Mouse (Mus musculus) thymus, postnatal 0 days (tissue): ENCODE measurements at regions not wholly inside any gene's neighbourhood (a gene's known extent, or its start where the extent isn't known, plus 50 kb on each side); places are given as distances from the start of the nearest gene placed in this dataset.

Source experiments
- DNase-seq: peaks from one replicate; pipeline ENCODE4 v3.0.0-alpha.2; 2015; ENCODE audit warnings: low spot score

DNA sequence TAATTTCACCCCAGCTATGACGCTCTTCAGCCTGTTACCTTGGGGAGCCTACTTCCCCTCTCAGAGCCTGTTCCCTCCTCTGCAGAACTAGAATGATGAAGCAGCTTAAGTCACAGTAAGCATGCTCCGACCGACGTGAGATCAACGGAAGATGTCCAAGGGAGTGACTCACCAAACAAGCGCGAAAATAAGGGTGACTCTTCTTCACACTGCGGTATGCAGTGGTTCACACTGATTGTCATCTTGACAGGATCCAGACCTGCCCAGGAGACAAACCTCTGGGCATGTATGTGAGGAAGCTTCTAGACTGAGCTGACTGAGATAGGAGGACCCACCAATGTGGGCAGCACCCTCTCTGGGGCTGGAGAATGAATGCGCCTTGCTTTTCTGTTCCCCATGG lies 116.3 kb upstream of the Tpm1 start:
- no peak for DNase-seq

DNA sequence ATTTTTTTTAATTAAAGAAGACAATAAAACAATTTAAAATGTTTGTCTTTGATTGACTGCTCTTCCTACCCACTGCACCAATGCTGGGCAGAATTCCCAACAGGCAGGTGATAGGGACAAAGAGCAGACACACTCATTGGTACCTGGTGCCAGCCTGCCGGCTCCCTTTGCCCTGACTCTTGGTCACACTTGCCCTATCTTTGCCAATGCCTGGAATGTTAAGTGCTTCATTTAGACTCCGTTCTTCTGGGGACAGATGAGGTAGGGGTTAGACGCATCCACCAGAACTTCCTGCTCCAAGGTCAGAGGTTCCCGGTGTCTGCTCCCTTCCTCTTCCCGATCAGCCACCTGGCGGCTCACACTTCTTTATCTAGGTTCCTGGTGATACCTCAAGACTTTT lies 114.5 kb upstream of the Tpm1 start:
- DNase-seq, result no peak

DNA sequence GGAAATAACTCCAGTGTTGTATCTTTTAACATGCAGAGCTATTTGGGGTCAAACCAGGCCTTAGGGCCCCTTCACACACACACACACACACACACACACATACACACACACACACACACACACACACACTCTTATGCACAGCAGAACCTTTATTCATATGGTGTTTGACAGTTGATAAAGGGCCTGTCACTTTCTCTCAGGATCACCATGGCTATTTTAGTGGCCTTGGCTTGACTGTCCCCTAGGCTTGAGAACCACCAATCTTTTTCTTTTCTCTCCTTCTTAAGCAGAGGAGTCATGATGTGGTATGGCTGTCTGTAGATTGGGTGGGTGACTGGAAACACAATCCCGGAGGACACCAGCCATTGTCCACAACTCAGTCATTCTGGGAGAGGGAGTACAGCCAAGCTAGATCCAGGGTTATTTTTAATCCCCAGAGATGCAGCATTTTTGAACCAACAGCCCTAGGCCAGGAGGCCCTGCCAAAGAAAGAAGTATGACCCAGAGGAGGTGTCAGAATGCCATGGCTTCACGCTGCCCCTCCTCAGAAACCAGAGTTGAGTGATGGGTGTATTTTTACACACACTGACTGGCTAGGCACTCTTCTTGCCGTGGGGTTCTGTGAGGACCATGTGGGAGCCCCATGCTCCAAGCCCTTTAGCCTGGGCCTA lies 111.7 kb upstream of the Tpm1 start:
- DNase-seq, result no peak

DNA sequence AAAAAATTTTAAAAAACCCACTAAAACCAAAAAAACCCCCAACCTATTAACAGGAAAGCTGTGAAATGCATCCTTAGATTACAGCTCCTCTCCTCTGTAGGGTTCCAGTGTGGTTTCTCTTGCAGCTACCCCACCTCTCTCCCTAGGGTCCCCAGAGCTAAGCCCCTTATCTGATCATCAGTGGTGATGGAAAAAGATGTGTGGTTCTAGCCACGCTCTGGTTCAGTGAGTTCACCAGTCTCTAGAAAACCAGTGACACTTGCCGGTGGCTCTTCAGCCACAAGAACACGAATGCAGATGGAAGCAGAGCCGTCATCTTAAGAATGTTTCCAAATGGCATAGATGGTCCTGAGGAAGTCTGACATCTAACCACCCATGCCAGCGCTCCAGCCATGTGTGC lies 111.1 kb upstream of the Tpm1 start:
- DNase-seq, result peak; percentile 34

DNA sequence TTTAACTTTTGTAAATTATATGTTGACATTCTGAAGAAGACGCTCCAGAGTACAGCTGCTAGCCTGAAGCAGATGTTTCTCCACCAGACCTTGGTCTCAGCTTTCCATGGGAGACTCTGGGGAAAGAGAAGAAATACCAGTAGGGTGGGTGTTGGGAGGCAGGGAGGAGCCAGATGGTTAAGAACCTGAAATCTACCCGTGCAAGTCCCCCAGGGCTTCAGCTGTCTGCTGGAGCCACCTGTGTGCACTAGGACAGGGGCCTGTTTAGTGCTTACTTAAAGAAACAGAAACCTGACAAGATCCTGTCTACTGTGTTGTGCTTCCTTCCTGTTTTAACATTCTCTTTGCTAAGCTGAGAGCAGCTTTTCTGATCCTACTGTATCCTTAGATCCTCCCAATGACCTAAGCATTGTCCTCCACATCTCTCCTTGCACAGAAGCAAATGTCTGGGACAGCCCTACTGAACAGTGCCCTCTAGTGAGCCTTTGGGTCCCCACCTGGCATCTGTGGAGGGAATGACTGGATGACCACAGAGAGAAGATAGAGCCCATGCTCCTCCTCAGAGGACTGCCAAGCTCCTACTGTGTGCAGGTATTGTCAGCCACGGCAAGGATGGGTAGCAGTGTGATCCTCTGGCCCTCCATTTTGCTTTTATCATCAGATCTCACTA lies 107.5 kb upstream of the Tpm1 start:
- DNase-seq, result peak; percentile 26

DNA sequence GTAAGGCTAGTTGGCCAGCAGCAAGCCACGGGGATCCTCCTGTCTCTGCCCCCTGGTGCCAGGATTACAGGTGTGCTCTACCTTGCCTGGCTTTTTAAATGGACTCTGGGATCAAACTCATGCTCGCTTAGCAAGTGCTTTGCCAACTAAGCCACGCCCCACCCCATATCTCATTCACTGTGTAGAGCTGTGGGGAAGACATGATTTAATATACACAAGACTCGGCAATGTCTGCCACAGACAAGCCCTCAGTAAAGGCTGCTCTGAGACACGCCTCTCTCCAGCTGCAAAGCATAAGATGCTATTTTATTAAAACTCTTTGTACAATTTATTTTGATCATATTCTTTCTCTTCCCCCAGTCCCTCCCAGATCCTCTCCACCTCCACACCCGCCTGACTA lies 104.9 kb upstream of the Tpm1 start:
- DNase-seq, result no peak

DNA sequence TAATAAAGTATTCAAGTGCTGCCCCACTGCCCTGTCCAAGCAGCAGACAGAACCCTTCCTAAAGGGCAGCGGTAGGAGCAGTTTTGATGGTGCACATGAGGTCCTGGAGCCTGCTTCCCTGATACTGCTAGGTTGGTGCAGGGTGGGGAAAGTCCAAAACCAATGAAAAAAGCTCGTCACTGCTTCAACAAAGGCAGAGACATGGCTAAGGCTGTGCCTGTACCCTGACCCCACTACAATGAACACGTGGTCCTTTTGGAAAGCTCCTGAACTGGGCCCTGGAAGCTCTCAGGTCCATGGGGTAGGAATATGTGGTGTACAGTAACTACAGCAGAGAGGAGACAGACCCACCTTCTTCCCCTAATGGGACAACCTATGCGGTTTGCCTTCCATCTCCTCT lies 104.1 kb upstream of the Tpm1 start:
- DNase-seq, result no peak

DNA sequence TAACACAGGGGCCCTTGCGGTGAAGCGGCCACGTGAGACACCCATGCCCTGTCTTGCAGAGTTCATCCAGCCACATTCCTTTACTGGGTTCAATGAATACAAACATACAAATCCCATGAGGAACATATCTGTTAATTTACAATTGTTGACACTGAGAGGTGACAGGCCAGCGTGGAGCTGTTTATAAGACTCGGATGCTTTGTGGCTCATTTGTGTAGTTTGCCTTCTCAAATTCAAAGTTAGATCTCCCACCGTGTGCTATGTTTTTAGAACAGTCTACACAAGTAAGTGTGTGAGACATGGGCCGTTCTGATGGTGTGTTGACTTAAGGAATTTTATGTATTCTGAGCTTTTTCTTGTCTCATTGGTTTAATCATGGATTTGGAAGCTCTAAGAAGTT lies 98.5 kb upstream of the Tpm1 start:
- no peak for DNase-seq

DNA sequence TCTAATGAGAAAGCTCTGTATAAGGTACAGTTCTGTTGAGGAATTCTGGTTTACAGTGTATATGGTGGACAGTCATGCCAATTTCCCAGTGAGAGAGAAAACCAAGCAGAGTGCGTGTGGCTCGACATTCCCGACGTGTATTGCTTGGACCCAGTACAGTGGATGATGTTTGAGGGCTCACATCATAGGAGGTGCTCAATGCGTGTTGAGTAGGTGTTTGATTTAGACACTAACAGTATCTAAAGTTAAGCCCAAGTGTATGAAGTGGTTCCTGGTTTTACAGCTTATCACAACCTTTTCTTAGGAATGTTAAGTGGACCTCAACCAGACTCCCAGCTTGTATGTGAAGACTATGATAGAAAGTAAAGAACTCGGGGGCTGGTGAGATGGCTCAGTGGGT lies 96.2 kb upstream of the Tpm1 start:
- no peak for DNase-seq

DNA sequence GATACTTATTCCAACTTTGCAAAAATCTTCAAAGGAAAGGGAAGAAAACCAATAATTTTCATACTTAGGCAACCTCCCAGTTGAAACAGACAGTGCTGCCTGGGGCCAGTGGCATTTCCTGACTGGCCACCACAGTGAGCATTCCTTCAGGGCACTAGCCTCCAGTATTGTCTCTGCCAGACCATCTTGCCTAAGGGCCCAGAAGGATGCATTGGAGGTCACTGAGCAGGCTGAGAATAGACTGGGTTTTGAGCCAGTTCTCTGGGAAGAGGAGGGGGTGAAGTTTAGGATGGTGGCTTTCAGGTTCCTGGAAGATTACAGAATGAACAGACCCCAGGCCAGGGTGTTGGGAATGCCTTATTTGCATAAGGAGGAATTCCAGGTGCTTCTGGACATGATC lies 95.3 kb upstream of the Tpm1 start:
- no peak for DNase-seq

DNA sequence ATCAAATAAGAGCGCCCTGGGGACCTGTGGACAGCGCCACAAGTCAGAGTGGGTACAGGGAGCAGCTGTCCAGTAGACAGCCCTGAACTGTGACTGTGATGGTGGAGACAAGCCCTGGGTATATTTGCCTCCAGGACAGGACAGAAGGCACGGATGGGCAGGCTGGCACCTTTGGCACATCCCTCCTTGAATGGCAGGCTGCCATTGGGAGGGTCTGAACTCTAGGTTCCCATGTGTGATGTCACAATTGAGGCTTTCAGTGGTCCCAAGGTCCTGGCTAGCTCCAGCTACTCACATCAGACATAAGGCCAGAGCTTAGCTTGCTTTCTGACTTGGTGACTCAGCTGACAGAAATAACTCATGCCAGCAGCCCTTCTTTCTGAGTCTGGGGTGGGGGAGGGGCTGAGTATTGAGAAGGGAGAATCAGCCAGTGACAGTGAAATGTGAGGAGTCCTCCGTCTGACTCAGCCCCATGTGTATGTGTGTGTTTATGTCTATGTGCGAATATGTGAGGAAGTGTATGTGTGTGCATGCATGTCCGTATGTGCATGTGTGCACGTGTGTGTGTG lies 91.2 kb upstream of the Tpm1 start:
- DNase-seq, result no peak

DNA sequence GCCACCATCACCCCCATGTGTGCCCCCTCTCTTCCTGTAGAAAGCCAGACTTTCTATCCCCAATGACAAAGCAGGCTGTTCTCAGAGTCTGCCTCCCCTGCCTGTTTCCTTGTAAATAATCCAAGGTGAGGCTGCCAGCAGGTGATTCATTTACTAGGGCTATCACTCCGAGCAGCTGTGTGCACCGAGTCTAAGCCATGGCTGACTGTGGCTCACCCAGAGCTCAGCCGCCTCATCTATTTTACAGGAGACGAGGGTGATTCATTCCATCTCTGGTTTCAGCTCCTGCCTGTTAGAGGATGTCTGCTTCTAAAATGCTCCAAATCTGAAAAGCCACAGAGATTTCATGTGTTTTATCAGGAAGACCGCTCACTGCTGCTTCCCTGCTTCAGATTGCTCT lies 88.5 kb upstream of the Tpm1 start:
- no peak for DNase-seq

DNA sequence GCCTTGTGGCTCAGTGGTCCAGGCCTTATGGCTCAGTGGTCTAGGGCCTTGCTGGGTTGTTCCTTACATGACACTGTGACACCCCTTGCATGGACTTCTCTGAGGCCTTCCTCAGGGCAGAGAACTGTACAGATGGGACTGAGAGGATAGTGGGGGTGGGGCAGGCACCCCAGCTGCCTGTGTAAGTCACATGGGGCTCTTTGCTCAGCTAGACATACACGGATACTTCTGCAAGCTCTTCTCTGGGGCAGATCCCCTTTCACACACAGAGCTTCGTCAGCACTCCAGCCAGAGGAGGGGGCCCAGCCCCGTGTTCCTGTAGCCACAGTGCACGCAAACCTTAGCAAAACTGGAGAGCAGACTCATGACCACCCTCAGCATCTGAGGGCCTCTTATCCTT lies 87.9 kb upstream of the Tpm1 start:
- no peak for DNase-seq

DNA sequence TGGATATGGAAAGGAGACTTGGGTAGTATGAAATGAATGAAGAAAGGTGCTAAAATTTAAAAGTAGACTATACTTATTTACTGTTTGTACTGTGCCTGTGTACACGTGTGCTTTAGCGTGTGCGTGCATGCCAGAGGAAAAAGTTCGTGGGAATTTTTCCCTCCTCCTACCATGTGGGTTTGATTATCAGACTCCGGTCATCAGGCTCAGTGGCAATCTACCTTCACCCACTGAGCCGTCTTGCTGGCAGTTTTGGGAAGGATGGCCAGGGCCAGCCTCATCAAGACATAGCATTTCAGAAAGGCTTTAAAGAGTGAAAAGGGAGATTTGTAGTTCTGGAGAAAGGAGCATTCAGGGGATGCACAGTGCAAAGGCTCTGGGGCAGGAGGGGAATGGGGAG lies 87.0 kb upstream of the Tpm1 start:
- no peak for DNase-seq

DNA sequence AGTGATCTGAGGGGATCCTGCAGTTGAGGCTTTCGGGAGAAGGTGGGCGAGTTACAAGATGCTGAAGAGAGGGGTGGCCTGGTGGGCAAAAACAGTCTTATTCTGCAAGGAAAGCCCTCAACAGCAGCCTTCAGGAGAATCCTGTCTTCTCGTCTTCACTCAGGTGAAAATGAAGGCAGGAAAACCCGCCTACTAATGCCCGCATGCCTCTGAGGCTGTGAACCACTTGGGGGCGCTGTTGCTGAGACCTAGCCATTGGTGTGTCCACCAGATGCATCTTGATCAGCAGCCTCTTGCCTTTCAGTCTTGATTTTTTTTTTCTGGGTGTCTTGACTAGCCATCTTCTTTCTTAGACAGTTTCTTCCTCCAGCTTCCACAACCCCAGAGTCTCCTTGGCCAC lies 85.2 kb upstream of the Tpm1 start:
- no peak for DNase-seq

DNA sequence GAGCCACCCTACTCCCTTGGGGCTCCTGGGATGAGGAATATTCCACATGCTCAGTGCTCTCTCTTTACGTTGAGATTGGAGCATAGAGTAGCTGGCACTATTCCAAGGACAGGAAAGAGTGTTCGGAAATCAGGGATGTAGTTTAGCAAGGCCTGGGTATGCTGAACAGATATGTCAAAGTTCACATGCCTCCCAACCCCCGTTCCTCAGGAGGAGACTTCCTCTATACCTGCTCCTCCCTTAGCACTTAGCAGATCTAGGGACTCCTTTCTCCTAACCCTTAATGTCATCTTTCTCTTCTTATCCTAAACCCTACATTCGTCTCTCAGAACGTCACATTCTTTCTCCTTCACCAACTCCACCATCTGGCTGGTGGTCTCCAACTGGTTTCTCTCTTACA lies 83.2 kb upstream of the Tpm1 start:
- DNase-seq, result no peak

DNA sequence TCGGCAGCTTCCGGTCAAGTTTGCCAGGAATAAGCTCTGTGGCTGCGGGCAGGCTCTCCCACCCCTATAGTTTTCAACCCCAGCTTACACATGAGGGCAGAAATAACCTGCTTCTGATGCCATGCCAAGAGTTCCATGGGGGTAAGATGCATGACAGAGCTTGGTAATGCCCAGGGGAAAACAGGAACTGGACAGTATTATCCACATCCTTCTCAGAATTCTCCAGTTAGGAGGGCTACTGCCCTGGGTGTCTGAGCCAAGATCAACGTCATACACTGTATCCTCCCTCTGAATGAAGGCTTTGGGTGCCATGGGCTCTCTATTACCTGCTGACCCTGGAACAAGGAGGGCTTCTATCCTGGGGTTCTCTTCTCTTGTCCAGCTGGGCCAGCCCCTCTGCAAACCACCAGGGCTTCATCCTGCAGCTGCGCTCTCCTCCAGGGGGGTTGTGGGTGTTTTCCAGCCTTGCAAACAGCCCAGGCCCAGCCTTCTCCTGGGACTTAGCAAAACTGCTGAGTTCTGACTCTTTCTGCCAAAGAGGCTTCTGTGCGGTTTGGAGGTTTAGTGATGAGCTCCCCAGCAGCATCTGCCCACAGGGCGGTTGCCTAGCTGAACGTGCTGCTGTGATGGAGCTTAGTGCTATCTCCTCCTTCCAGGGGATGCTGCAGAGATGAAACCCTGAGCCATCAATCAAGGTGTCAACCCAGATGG lies 81.7 kb upstream of the Tpm1 start:
- no peak for DNase-seq

DNA sequence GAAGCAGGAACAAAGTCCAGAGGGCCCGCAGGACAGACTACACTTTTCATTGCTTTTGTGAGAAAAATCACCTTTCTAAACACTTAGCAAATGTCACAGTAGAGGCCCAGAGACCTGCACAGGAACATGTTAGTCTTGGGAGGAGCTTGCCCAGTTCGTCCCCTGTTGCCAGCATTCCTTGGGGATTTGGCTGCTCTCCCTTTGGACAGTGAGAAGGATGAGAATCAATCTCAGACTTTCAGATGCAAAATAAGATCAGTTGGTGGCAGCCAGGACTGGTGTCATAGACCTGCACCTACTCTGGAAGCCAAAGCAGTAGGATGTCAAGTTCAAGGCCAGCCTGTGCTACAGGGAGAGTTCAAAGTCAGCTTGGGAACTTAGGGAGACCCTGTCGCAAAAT lies 80.7 kb upstream of the Tpm1 start:
- no peak for DNase-seq

DNA sequence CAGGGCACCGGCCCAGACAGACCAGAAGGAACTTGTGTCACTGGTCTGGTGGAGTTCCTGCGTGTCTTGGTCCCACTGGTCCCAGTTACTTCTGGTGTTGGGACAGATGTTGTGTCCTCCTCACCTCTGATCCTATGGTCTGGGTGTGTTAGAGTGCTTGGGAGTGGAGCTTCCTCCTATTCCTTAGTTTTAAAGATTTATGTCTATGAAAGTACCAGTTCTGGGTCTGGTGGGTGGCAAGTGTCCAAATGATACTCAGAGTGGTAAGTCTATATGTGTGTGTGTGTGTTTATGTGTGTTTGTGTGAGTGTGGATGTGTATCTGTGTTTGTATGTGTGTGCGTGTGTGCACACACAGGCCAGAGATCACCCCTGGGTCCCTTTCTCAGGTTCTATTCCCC lies 79.9 kb upstream of the Tpm1 start:
- DNase-seq, result no peak

DNA sequence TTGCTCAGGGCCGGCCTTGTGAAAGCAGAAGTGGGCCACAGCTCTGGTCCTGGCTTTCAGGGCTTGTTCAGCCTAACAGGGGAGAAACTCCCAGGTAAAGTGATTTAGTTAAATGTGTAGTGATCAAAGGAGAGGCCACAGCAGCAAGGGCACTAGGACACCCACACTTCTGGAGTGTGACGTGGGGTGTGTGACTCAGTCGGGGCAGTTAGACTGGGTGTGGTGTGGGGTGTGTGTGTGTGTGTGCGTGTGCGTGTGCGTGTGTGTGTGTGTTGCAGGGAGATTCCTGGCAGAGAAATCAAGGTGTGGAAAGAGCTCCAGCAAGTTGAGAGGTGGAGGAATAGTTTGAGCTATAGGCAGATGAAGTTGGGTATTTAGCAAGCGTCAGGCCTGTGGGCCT lies 72.5 kb upstream of the Tpm1 start:
- DNase-seq, result no peak

DNA sequence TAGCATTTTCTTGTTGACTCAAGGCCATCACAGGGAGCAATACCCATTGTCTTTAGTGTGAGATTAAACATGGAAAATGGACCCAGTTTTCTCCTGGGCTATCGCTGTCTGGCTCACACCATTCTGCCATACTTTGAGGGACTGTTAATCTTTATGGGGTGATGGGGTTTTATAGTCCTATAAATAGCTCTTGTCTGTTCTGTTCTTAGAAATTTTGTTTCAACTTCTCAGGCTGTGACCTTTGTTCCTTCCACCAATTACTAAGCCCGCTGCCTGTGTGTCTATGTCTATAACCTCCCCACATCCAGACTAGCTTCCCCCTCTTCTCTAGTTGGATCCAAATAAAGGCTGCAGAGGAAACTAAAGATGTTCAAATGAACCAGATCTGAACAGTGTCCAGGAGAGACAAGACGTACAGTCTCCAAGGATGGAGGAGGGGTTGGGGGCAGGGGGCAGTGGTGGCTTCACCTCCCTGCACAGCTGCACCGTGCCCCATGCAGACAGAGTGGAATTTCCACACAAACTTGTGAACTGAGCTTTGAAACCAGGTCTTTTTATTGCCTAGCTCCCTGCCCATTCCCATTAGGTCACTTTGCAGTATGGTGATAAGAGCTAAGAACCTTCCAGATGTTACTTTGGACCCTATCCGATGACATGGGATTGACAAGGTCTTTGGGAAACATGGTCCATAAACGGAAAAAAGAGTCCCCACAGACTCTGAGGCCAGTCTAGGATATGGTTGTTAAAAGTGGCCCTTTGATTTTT lies 69.9 kb upstream of the Tpm1 start:
- no peak for DNase-seq

DNA sequence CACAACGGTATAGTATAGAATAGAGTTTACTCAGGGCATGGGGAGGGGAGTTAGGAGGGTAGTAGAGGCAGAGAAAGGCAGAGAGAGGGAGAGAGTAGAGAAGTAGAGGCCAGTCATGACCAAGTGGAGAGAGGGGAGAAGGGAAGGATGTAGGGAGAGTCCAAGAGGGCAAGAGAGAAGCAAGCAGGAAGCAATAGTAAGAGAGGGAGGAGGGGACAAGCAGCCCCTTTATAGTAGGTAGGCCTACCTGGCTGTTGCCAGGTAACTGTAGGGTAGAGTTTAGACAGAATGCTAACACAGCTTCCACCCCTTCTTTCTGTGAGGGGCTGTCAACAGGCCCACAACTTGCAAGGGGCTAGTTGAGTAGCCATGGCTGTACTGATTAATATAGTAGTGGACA lies 69.2 kb upstream of the Tpm1 start:
- DNase-seq, result no peak
